Mouse (Mus musculus): ENCODE data around the gene Ppfia3. TPM values are rescaled to one million over a fixed set of nuclear protein-coding genes. Genes with fewer than 3 reads are reported as not detected.

Gene Ppfia3
- polyA plus RNA-seq, 1 experiment from 2014 or later, result 19.8 TPM

DNA sequence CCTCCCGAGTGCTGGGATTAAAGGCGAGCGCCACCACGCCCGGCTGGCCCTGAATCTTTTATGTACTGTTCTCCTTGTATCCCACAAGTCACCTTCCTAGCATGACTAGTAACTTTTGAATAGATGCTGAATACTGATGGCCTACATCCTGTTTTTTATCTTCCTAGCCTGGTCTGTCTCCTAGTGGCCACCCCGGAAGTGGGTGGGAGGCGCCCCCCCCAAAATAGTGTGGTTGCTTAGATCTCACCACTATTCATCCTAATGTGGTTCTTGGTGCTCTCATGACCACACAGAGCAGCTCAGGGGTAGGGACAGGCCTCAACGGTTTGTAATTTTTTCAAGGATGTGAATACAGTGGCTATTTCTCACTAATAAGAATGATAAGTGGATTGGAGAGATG lies 7.8 kb upstream of the Ppfia3 start:
- Histone ChIP-seq H3K4me3 (replicated peaks) (no peak overlapping the region), H3K4me1 (replicated peaks) (peaks cover 14% of the 10 kb centered on the region), H3K9me3 (no peaks in the 10 kb centered on the region), H3K9ac (replicated peaks) (no peak overlapping the region), H3K36me3 (peaks cover 74% of the 10 kb centered on the region), H3K27me3 (peaks cover 5% of the 10 kb centered on the region), H3K4me2 (replicated peaks) (no peak overlapping the region), H3K27ac (no peak overlapping the region)
- 93% methylated on average over 8 of the region's 8 CpGs for WGBS
- no peak for ATAC-seq

DNA sequence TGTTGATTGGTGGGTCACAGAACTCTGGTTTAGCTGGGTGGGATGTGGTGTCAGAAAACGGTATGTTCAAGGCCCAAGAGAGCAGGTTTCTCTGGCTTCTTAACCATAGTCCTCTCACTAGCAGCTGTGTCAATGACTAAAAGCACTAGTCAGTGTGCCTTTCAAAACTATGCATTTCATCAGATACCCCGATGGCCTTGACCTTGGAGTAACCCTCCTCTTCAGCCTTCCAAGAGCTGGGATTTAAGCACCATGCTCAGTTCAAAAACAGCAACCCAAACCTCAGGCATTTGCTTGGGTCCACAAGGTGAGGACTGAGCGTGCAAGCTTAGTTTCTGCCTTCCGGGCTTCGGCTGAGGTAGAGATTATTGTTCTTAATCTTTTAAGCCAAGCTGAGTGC lies 5.6 kb upstream of the Ppfia3 start:
- no peak for ATAC-seq

DNA sequence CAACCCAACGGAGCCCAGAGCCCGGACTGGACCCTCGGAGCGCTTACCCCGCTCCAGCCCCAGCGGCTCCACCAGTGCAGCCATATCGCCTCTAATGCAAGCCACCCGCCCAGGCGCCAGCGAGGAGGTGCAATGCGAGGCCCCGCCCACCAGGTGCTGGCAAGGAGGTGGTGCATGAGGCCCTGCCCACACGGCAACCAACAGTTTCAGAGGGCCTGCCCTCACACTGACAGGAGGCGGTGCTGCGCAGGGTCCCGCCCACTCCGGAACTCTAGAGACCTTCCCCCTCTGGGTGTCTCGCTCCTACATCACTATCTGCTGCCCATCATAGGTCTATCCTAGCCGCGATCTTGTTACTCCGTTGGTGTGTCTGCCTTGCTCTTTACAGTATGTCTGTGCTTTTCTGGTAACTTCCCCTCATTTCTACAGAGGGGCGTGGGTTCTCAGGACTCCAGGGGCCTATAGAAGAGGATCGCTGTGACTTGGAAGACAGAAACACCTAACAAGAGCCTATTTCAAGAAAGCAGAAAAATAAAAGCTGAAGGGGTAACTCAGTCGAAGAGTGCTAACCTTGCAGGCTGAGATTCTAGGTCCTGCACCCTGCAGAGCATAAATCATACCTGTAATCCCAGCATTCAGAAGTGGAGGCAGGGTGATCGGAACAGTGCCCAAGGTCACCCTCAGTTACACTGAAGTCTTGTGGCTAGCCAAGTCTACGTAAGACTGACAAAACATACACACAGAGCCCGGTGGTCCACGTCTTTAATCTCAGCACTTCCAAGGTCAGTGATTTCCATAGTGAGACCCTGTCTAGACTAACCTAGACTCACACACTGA lies 3.9 kb upstream of the Ppfia3 start, which contains the start of gene Lin7b:
Gene Lin7b, minus strand, starts transcription at position 109 of the 837 bp plus-strand sequence.
- H3K36me3 ChIP-seq, result peaks cover 35% of the 10 kb centered on the region
- peak within 1 kb of the TSS; percentile 75 for H3K9ac ChIP-seq (replicated peaks)
- peak within 1 kb of the TSS; percentile 88 for H3K4me2 ChIP-seq (replicated peaks)
- no peak within 1 kb of the TSS for H3K27ac ChIP-seq
- peak; percentile 40 for ATAC-seq
- WGBS, result 12% methylated on average over 28 of the region's 28 CpGs
- no peaks in the 10 kb centered on the region for H3K9me3 ChIP-seq
- peaks cover 18% of the 10 kb centered on the region for H3K27me3 ChIP-seq
- peak within 1 kb of the TSS; percentile 48 for H3K4me3 ChIP-seq (replicated peaks)
- H3K4me1 ChIP-seq (replicated peaks), result peaks cover 33% of the 10 kb centered on the region

More for the DNA sequence above, 5.6 kb upstream of the Ppfia3 start:
- peaks cover 52% of the 10 kb centered on the region for H3K36me3 ChIP-seq
- no peak overlapping the region for H3K27ac ChIP-seq
- peaks cover 29% of the 10 kb centered on the region for H3K4me1 ChIP-seq (replicated peaks)
- H3K27me3 ChIP-seq, result peaks cover 18% of the 10 kb centered on the region
- no peak overlapping the region for H3K9ac ChIP-seq (replicated peaks)
- no peaks in the 10 kb centered on the region for H3K9me3 ChIP-seq
- no peak overlapping the region for H3K4me3 ChIP-seq (replicated peaks)
- 88% methylated on average over 5 of the region's 5 CpGs for WGBS
- no peak overlapping the region for H3K4me2 ChIP-seq (replicated peaks)

DNA sequence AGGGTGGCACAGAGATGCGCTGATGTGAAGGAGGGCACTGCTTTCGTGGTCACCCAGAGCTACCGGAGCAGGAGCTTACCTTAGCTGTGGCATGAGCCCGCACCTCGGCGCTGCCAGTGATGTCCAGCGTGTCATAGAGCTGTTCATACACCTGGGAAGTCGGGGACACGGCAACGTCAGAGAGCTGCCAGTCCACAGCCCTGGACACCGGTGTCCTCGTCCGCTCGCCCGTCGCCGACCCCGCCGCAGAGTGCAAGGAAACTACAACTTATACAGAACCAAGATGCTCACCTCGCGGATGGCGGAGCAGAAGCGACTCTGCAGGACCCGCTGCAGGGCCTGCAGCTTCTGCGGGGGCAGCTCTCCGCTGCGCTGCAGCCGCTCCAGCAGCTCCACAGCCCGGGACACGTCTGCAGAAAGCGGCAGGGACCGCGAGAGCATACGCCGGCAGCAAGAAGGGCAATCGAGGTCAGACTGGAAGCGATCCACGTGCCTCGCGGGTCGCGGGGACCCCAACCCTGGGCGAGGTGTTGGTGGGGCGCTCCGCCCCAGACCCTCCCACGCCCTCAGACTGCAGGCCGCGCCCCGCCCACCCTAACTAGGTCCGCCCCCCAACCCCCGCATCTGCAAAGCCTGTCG lies 3.1 kb upstream of the Ppfia3 start:
- no peak overlapping the region for H3K27ac ChIP-seq
- peak overlapping the region; percentile 88 for H3K4me2 ChIP-seq (replicated peaks)
- H3K9ac ChIP-seq (replicated peaks), result peak overlapping the region; percentile 75
- H3K4me3 ChIP-seq (replicated peaks), result peak overlapping the region; percentile 48
- H3K4me1 ChIP-seq (replicated peaks), result peaks cover 40% of the 10 kb centered on the region
- peaks cover 29% of the 10 kb centered on the region for H3K36me3 ChIP-seq
- 8% methylated on average over 50 of the region's 52 CpGs for WGBS
- H3K9me3 ChIP-seq, result no peaks in the 10 kb centered on the region
- H3K27me3 ChIP-seq, result peaks cover 18% of the 10 kb centered on the region
- ATAC-seq, result peak; percentile 1; the same call in 1 of the 2 replicates

DNA sequence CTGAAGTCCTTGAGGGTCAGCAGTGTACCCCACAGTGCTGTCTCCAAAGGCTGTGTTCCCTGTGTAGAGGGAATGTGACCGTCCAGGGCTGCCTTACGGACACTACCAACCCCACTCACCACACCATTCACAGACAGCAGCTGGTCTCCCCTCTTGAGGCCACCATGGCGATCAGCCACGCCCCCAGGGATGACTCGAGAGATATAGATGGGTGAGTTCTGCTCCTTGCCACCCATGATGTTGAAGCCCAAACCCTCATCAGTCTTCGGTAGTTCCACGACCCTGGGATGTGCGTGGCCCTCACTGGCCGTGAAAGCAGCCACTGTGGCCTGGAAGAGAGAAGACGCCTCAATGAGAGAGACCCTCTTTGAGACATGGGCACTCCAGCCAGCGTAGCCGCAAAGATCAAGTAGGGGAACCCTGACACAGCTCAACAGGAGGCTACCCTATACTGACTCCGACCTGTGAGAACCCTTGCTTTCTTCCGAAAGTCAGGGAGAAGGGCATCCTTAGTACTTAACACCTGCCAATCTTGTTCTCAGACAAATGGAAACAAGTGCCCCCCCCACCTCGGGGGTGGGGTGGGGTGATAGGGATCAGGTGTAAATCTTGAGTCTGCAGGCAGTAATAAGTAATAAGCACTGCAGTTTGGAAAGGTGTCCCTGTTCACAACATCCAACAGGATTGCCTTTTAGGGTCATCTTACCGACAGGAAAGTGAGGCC lies 2.4 kb upstream of the Ppfia3 start:
- Histone ChIP-seq H3K27me3 (peaks cover 19% of the 10 kb centered on the region), H3K27ac (no peak overlapping the region), H3K4me1 (replicated peaks) (peaks cover 45% of the 10 kb centered on the region), H3K9me3 (no peaks in the 10 kb centered on the region), H3K9ac (replicated peaks) (no peak overlapping the region), H3K4me2 (replicated peaks) (peak overlapping the region; percentile 88), H3K4me3 (replicated peaks) (peak overlapping the region; percentile 48; the same call in 1 of the 2 replicates), H3K36me3 (peaks cover 23% of the 10 kb centered on the region)
- whole genome bisulfite sequencing, result 76% methylated on average over 16 of the region's 16 CpGs
- no peak for ATAC-seq

DNA sequence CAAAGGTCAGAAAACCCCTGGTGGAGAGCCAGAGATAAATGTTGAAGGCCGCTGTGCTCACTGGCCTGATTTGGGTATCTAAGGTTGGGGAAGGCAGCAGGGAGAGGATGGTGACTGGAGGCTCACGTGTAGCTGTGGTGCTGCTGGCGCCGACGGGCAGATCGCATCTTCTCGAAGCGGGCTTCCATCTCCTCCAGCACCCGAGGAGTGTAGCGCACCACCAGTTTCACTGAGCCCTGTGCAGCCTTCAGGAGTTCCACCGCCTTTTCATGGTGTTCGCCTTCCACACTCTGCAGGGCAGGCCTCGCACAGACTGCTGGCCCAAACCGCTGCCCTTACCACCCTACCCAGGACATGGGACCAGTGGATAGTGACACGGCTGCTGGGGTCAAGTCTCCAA lies 1.4 kb upstream of the Ppfia3 start:
- peak overlapping the region; percentile 69 for H3K4me2 ChIP-seq (replicated peaks)
- peak overlapping the region; percentile 71 for H3K9ac ChIP-seq (replicated peaks)
- H3K9me3 ChIP-seq, result no peaks in the 10 kb centered on the region
- H3K4me1 ChIP-seq (replicated peaks), result peaks cover 51% of the 10 kb centered on the region
- peak overlapping the region; percentile 82; the same call in 1 of the 2 replicates for H3K27ac ChIP-seq
- H3K4me3 ChIP-seq (replicated peaks), result peak overlapping the region; percentile 85
- peaks cover 29% of the 10 kb centered on the region for H3K27me3 ChIP-seq
- ATAC-seq, result no peak
- WGBS, result 83% methylated on average over 15 of the region's 15 CpGs
- H3K36me3 ChIP-seq, result peaks cover 13% of the 10 kb centered on the region

DNA sequence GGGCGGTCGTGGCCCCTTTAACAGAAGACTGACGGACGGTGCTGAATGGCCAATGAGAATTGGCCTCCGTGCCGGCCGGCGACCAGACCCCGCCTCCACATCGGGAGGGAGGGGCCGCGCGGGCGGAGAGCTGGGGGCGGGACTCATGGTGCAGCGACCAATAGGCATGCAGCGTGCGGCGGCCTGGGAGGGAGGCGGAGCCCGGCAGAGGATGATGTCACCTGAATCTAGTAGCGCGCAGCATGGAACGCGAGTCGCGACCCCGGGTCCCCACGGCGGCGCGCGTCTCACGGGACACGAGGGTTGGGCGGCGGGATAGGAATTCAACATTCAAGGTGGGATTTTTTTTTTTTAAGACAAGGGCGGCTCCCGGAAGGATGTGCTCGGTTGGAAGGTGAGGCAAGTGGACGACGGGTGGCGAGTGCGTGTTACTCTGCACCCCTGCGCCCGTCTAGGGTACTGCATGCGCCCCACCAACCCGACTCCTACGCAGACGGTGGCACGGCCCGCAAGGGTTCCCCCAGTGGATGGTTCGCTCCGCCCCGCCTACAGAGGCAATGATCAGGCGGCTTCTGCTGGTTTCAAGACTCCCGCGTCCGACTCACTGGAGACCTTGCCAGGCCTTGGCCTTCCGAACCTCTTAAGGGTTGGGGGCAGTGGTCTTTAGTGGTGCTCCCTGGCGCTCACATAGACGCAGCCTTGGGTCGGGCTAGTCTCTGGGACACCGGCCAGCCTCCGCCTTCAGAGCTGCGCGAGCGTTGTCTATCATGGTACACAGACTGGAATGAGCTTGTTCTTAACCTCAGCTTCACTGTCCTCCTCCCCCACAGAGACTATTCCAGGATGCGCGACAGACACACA lies 431 bp upstream of the Ppfia3 start:
- H3K4me1 ChIP-seq (replicated peaks), result peaks cover 60% of the 10 kb centered on the region
- H3K27me3 ChIP-seq, result peaks cover 38% of the 10 kb centered on the region

DNA sequence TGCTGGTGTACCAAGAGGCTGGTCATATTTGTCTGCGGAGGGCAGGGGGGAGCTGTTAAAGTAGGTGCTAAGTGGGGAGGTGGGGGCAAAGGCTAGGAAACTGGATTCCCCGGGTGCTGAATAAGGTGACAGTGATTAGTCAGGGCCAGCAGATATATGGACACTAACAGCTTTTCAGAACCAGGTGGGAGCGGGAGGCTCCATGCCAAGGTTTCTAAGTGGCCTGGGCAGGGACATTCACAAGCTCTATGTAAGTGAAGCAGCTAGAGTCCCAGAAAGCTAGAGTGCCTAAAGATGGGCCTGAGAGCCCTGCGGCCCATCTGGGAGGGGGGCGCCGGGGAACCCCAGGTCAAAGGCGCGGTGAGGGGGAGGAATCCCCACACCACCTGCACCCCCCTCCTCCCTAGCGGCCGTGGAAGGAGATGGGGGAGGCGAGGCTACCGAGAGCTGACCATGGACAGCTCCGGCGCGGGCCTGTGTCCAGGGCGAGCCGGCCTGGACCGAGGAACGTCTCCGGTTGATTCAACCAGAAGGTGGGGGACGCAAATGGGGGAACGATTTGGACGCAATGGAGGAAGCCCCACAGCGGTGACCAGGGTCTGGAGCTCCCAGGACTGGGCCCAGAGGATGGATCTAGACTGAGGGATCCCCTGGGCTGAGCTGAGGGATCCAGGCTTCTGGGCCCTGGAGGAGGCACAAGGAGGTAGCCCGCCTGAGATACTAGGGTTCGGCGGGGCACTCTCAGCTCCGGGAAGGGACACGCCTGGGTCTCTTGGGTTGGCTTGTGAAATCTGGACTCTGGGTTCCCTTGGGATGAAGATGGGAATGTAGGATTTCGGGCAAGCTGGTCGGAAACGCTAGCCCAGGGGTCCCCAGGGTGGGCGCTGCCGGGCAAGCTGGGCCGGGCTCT lies 822 bp downstream of the Ppfia3 start:
- 3% methylated on average over 35 of the region's 35 CpGs for WGBS
- H3K4me3 ChIP-seq (replicated peaks), result peak overlapping the region; percentile 85
- peak overlapping the region; percentile 88 for H3K9ac ChIP-seq (replicated peaks)
- no peaks in the 10 kb centered on the region for H3K36me3 ChIP-seq
- peak overlapping the region; percentile 70 for H3K27ac ChIP-seq
- H3K27me3 ChIP-seq, result peaks cover 39% of the 10 kb centered on the region
- no peaks in the 10 kb centered on the region for H3K9me3 ChIP-seq
- H3K4me1 ChIP-seq (replicated peaks), result peaks cover 72% of the 10 kb centered on the region
- H3K4me2 ChIP-seq (replicated peaks), result peak overlapping the region; percentile 84
- peak; percentile 7 for ATAC-seq

More for the DNA sequence above, 431 bp upstream of the Ppfia3 start:
- WGBS, result 1% methylated on average over 68 of the region's 70 CpGs
- Histone ChIP-seq H3K9ac (replicated peaks) (peak overlapping the region; percentile 88), H3K27ac (peak overlapping the region; percentile 82), H3K4me3 (replicated peaks) (peak overlapping the region; percentile 85), H3K4me2 (replicated peaks) (peak overlapping the region; percentile 84), H3K36me3 (peaks cover 4% of the 10 kb centered on the region; the same call in 1 of the 2 replicates), H3K9me3 (no peaks in the 10 kb centered on the region)
- ATAC-seq, result peak; percentile 84

DNA sequence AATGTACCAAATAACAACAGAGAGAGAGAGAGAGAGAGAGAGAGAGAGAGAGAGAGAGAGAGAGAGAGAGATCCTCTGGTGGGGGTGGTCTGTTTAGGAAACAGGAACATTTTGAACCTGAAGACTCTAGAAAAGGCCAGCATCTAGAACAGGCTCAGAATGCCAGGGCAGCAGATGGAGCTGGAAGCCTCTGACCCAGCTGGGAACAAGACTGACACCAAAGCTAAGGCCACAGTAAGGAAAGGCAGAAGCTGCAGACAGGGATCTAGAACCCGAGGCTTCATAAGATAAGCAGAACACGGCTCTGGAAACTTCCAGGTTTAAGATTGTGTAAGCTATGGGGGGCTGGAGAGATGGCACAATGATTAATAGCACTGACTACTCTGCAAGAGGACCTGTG lies 2.8 kb downstream of the Ppfia3 start:
- no peak overlapping the region for H3K4me2 ChIP-seq (replicated peaks)
- H3K9me3 ChIP-seq, result no peaks in the 10 kb centered on the region
- H3K27me3 ChIP-seq, result peaks cover 30% of the 10 kb centered on the region
- no peak overlapping the region for H3K27ac ChIP-seq
- H3K36me3 ChIP-seq, result peaks cover 4% of the 10 kb centered on the region
- peaks cover 54% of the 10 kb centered on the region for H3K4me1 ChIP-seq (replicated peaks)
- 93% methylated on average over 2 of the region's 2 CpGs for WGBS
- H3K4me3 ChIP-seq (replicated peaks), result no peak overlapping the region
- ATAC-seq, result no peak
- H3K9ac ChIP-seq (replicated peaks), result no peak overlapping the region

DNA sequence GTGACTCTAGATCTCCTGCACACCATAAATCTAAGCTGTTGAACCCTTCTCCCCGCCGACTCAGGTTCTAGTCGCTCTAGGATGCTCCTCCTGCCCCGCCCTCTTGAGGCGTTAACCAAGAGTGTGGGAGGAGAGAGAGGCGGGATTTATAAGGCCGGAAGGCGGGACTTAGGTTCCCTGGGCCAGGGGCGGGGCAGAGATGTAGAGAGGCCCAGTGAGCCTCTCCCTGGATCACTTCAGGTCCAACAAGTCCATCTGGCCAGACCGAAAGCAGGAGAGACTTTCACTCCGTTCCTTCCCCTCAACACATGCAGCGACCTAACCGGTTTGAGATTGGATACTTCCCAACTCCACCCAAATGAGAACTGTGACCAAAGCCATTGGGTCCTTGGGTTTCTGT lies 4.0 kb downstream of the Ppfia3 start:
- Histone ChIP-seq H3K27ac (no peak overlapping the region), H3K36me3 (peaks cover 13% of the 10 kb centered on the region), H3K4me2 (replicated peaks) (peak overlapping the region; percentile 86; the same call in 1 of the 2 replicates), H3K4me1 (replicated peaks) (peaks cover 46% of the 10 kb centered on the region), H3K9ac (replicated peaks) (no peak overlapping the region), H3K27me3 (peaks cover 24% of the 10 kb centered on the region), H3K4me3 (replicated peaks) (0 out of 2 replicates have a peak overlapping the region, but pooled peaks have one; percentile 5), H3K9me3 (no peaks in the 10 kb centered on the region)
- 8% methylated on average over 13 of the region's 13 CpGs for WGBS
- ATAC-seq, result no peak
